Mouse (Mus musculus) olfactory bulb, adult 2 months (tissue): ENCODE results near the gene Slc35g2.

Source experiments
- CTCF ChIP-seq: fragments of 200-500 bp; IDR thresholded peaks from 2 replicates; pipeline ENCODE4 v1.5.1; 2012; ENCODE audit warnings: low read depth, mild to moderate bottlenecking, low read length, moderate library complexity; ENCODE audit not compliant: insufficient read depth
- POLR2A ChIP-seq: fragments of 200-500 bp; IDR thresholded peaks from 2 replicates; pipeline ENCODE4 v1.6.1; 2012; ENCODE audit warnings: mild to moderate bottlenecking, low read depth, low read length, moderate library complexity; ENCODE audit not compliant: insufficient read depth

DNA sequence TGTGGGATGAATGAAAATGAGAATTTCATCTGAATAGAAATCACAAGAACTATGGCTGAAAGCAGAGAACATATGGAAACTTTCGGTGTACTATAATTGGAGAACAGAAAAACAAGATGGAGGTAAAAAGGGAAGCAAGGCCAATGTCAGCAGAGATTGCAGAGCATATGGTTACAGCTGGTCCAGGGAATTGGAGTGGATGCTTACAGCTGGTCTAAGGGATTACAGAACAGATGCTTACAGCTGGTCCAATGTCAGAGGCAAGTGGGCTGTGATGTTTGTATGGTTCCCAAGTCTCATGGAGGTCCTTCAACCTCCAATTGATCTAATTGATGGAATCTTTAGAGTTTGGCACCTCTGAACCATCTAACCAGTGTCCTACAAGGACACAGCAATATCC, 31.2 kb upstream of the Slc35g2 start:
- TF ChIP-seq CTCF (no peak), POLR2A (no peak)
